Mouse (Mus musculus) forebrain, postnatal 0 days (tissue): ENCODE data around the gene C2. TPM values are rescaled to one million over a fixed set of nuclear protein-coding genes. Genes with fewer than 3 reads are reported as not detected.

ENCODE experiments used
- ATAC-seq: fragments of 200-750 bp; cut with Nextera tagmentation; 2 replicates; pipeline ENCODE4 v1.8.0; 2017; ENCODE audit warnings: mild to moderate bottlenecking, moderate library complexity
- DNase-seq: peaks from one replicate; pipeline ENCODE4 v3.0.0-alpha.2; 2015
- H3K27ac ChIP-seq: fragments of 300-500 bp; sonication (generic); 2 replicates; pipeline ENCODE4 v1.5.1; 2014; ENCODE audit warnings: low read depth, mild to moderate bottlenecking, antibody characterized with exemption, low read length, moderate library complexity, mixed read lengths
- H3K27me3 ChIP-seq: fragments of 300-500 bp; sonication (generic); 2 replicates; pipeline ENCODE4 v1.6.1; 2014; ENCODE audit warnings: mild to moderate bottlenecking, low read length, mixed read lengths; ENCODE audit not compliant: insufficient read depth
- H3K36me3 ChIP-seq: fragments of 300-500 bp; sonication (generic); 2 replicates; pipeline ENCODE4 v1.6.1; 2014; ENCODE audit warnings: mild to moderate bottlenecking, moderate library complexity; ENCODE audit not compliant: insufficient read depth
- H3K4me1 ChIP-seq: fragments of 300-500 bp; sonication (generic); 2 replicates; pipeline ENCODE4 v1.6.1; 2014; ENCODE audit warnings: antibody characterized with exemption; ENCODE audit not compliant: insufficient read depth
- H3K4me2 ChIP-seq: fragments of 300-500 bp; sonication (generic); 2 replicates; pipeline ENCODE4 v1.6.1; 2014; ENCODE audit warnings: low read depth, mild to moderate bottlenecking, moderate library complexity
- H3K4me3 ChIP-seq: fragments of 300-500 bp; sonication (generic); 2 replicates; pipeline ENCODE4 v1.5.1; 2014; ENCODE audit warnings: low read depth, low read length, mixed read lengths
- H3K9ac ChIP-seq: fragments of 300-500 bp; sonication (generic); 2 replicates; pipeline ENCODE4 v1.6.1; 2014; ENCODE audit warnings: mild to moderate bottlenecking
- H3K9me3 ChIP-seq: fragments of 300-500 bp; sonication (generic); 2 replicates; pipeline ENCODE4 v1.6.1; 2016; ENCODE audit warnings: low read length
- CTCF ChIP-seq: sonication (generic); IDR thresholded peaks from 2 replicates; pipeline ENCODE4 v1.5.1; 2016; ENCODE audit warnings: antibody characterized with exemption, control low read depth, low read depth
- WGBS: fragments of 180-500 bp; shearing (Covaris S2); extraction: QIAGEN DNeasy Blood & Tissue Kit; methylation state at CpG from one replicate; pipeline ENCODE4 v1.1.7; 2014; 5-methylcytosine and 5-hydroxymethylcytosine counted together
- polyA plus RNA-seq: library from polyadenylated mRNA; unstranded; fragments of >200 nt; fragmentation: Nextera tagmentation; extraction: Ambion mirVana; gene quantifications from 2 replicates; pipeline ENCODE4 v1.2.1, GENCODE M21; 2015
- total RNA-seq: library from RNA; depleted of rRNA; stranded (reverse); fragments of >200 nt; gene quantifications from 2 replicates; pipeline ENCODE4 v1.2.3, GENCODE M21; 2014

The C2 gene
- total and polyA plus RNA-seq, 2 experiments from 2014 or later, result 3.5 to 6.1 TPM

DNA sequence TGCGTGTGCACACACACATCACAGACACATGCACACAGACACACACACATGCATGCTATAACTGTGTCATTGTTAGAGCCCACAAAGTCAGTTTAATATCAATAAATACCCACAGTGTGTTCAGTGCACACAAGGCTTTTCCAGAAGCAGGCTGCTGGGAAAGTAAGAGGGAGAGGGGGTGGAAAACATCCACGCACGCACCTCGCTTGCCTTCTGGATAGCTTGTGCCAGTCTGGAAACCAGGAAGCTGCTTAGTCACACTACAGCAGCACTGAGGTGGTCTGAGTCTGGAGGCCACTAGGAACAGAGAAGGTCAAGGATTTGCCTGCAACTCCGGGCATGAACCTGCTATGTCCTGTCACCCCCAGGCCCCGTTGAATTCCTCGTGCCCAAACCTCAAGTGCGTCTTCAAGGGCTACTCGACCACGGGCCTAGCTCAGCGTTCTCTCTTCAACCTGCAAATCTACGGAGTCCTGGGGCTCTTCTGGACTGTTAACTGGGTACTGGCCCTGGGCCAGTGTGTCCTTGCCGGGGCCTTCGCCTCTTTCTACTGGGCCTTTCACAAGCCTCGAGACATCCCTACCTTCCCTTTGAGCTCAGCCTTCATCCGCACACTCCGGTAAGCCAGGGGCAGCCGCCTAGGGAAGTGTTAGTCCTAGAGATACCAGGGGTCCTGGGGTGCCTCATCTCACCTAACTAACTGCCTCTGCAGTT is 29.4 kb upstream of the C2 start:
- H3K9ac ChIP-seq, result no peak overlapping the region
- 89% methylated on average over 18 of the region's 18 CpGs for WGBS
- no peak for TF ChIP-seq CTCF
- no peak for DNase-seq
- ATAC-seq, result no peak
- H3K27me3 ChIP-seq, result no peaks in the 10 kb centered on the region
- no peaks in the 10 kb centered on the region for H3K36me3 ChIP-seq
- no peak overlapping the region for H3K4me2 ChIP-seq
- H3K27ac ChIP-seq, result no peak overlapping the region
- H3K4me1 ChIP-seq, result peaks cover 7% of the 10 kb centered on the region
- H3K9me3 ChIP-seq, result no peaks in the 10 kb centered on the region
- H3K4me3 ChIP-seq, result no peak overlapping the region

DNA sequence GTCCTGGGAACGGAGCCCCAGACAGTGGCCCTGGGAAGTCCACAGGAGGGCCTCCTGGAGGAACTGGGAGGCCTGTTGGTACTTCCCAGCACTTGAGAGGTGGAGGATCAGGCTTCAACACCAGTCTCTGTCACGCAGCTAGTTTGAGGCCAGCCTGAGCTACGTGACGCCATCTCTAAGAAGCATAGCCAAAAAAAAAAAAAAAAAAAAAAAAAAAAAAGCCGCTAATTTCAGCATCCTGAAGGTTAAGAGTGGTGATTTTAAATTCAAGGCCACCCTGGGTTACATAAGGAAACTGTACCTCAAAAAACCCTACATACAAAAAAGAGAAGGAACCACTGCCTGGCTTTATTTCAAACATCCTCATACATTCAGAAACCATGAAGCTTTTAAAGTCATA is 26.2 kb upstream of the C2 start:
- no peak for TF ChIP-seq CTCF
- DNase-seq (no peak), ATAC-seq (no peak)
- Histone ChIP-seq H3K9ac (no peak overlapping the region), H3K27ac (no peak overlapping the region), H3K4me1 (no peaks in the 10 kb centered on the region), H3K9me3 (no peaks in the 10 kb centered on the region), H3K27me3 (no peaks in the 10 kb centered on the region), H3K4me2 (no peak overlapping the region), H3K36me3 (no peaks in the 10 kb centered on the region), H3K4me3 (no peak overlapping the region)
- 70% methylated on average over 5 of the region's 5 CpGs for WGBS

DNA sequence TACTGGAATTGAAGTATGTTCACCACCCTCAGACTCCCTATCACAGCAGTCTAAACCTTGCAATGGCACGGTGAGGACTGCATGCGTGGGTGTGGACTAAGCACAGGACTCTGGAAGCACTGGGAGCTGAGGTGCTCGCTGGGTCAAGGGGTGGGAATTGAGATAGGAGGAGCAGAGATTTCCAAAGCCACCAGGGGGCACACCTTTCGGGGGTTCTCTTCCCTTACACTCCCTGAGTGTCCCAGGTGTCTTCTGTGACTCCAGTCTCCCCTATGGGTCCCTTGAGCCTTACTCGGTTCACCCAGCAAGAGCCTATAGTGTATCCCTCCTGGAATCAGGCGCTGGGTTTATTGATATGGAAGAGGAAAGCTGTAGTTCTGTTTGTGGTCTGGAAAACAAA is 24.9 kb upstream of the C2 start:
- DNase-seq (no peak), ATAC-seq (no peak)
- Histone ChIP-seq H3K27ac (no peak overlapping the region), H3K9me3 (no peaks in the 10 kb centered on the region), H3K36me3 (no peaks in the 10 kb centered on the region), H3K27me3 (no peaks in the 10 kb centered on the region), H3K4me3 (no peak overlapping the region), H3K9ac (no peak overlapping the region), H3K4me2 (no peak overlapping the region), H3K4me1 (no peaks in the 10 kb centered on the region)
- no peak for TF ChIP-seq CTCF
- WGBS, result 53% methylated on average over 6 of the region's 6 CpGs

DNA sequence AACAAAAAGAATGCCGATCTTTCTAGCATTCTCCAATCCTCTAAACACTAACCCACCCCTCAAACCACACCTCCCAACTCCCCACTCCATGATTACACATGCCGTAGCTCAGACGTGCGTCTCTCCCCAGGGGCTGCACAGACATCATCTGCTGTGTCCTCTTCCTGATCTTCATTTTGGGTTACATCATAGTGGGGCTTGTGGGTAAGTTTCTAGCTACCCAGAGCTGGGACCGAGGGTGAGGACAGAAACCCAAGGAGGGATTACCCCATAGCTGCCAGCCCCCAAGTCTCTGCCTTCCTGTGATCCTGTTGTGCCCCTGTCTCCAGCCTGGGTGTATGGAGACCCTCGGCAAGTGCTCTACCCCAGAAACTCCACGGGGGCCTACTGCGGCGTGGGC is 19.1 kb upstream of the C2 start:
- Histone ChIP-seq H3K27ac (no peak overlapping the region), H3K36me3 (peaks cover 16% of the 10 kb centered on the region), H3K4me1 (no peaks in the 10 kb centered on the region), H3K4me2 (no peak overlapping the region), H3K9me3 (no peaks in the 10 kb centered on the region), H3K9ac (no peak overlapping the region), H3K4me3 (no peak overlapping the region), H3K27me3 (no peaks in the 10 kb centered on the region)
- WGBS, result 77% methylated on average over 9 of the region's 9 CpGs
- no peak for DNase-seq
- ATAC-seq, result no peak
- no peak for TF ChIP-seq CTCF

DNA sequence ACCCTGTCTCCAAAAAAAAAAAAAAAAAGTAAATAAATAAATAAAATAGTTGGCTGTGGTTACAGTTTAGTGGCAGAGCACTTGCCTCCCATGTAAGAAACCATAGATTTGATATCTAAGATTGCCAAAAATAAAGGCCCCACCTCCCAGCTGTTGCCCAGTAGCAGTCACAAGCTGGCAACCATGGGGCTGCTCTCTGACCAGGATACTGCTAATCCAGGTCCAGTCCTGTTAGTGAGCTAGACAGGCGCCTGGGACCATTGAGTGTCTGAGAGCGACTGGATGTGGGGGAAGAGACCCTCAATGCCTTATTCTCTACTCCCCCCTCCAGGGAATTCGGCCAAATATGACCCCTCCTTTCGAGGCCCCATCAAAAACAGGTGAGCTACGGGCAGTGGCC is 18.3 kb upstream of the C2 start:
- Histone ChIP-seq H3K36me3 (peaks cover 25% of the 10 kb centered on the region), H3K27ac (no peak overlapping the region), H3K9me3 (no peaks in the 10 kb centered on the region), H3K4me3 (no peak overlapping the region), H3K27me3 (no peaks in the 10 kb centered on the region), H3K9ac (no peak overlapping the region), H3K4me2 (no peak overlapping the region), H3K4me1 (no peaks in the 10 kb centered on the region)
- no peak for TF ChIP-seq CTCF
- WGBS, result 92% methylated on average over 5 of the region's 5 CpGs
- DNase-seq (no peak), ATAC-seq (no peak)

DNA sequence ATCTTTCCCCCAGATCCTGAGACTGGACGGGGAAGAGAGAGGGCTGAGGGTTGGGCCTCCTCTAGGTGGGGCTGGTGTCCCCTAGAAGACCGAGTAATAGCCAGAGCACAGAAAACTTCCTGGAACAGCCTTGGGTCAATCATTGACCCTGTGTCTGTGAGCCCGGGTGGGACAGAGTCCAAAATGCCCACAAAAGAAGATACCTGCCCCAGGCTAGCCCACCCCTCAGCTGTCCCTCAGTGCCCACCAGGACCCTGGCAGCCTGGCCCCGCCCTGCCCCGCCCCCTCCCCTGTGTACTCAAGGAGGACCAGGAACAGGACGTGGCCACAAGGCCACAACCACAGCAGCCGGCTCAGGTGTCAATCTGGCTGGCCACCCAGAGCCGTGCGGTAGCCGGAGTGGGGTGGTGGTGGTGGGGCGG is 17.4 kb upstream of the C2 start:
- no peak overlapping the region for H3K9ac ChIP-seq
- no peaks in the 10 kb centered on the region for H3K9me3 ChIP-seq
- TF ChIP-seq CTCF, result no peak
- no peaks in the 10 kb centered on the region for H3K27me3 ChIP-seq
- no peak overlapping the region for H3K4me3 ChIP-seq
- H3K4me1 ChIP-seq, result no peaks in the 10 kb centered on the region
- no peak overlapping the region for H3K4me2 ChIP-seq
- DNase-seq (no peak), ATAC-seq (no peak)
- H3K27ac ChIP-seq, result no peak overlapping the region
- H3K36me3 ChIP-seq, result peaks cover 34% of the 10 kb centered on the region
- WGBS, result 24% methylated on average over 9 of the region's 11 CpGs

DNA sequence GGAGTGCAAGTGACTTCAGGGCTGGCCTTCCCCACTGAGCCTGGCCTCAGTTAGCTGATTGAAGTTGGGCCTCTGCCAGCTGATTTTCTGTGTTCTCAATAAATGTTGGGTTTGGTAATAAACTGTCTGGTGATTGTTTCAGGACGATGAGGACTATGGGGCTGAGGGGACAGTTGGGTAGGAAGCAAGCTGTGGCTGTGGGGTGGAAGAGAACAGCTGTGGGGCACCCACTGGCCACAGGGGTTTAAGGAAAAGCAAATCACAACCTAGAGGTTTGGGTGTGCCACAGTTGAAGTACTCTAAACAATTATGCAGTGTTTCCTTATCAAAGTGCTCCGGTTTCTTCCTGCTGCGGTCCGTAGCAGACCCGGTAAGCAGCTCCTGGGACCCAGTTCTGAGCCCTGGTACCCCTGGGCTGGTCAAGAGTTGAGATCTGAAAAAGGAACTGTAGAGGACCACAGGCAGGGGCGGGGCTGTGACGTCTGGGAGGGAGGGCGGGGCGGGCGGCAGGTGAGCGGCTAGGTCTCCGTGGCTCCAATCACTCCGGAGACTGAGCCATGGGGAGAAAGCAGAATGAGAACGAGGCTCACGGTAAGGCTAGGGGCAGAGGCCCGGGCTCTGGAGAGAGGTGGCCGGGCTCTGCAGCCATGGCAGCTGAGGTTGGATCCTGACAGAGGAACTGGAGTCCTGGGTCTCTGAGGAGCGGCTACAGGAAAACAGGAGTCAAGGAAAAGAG is 16.0 kb upstream of the C2 start, which contains the start of gene Slc44a4:
TSS of gene Slc44a4 (plus strand) at position 537 of the 736 bp plus-strand sequence.
- 33% methylated on average over 18 of the region's 18 CpGs for WGBS
- H3K36me3 ChIP-seq, result peaks cover 47% of the 10 kb centered on the region
- H3K27me3 ChIP-seq, result no peaks in the 10 kb centered on the region
- ATAC-seq (no peak), DNase-seq (no peak)
- H3K9me3 ChIP-seq, result no peaks in the 10 kb centered on the region
- no peak for TF ChIP-seq CTCF
- H3K27ac ChIP-seq, result no peak within 1 kb of the TSS
- H3K9ac ChIP-seq, result no peak within 1 kb of the TSS
- no peak within 1 kb of the TSS for H3K4me3 ChIP-seq
- H3K4me2 ChIP-seq, result no peak within 1 kb of the TSS
- no peaks in the 10 kb centered on the region for H3K4me1 ChIP-seq
